In the genomic region with DNA sequence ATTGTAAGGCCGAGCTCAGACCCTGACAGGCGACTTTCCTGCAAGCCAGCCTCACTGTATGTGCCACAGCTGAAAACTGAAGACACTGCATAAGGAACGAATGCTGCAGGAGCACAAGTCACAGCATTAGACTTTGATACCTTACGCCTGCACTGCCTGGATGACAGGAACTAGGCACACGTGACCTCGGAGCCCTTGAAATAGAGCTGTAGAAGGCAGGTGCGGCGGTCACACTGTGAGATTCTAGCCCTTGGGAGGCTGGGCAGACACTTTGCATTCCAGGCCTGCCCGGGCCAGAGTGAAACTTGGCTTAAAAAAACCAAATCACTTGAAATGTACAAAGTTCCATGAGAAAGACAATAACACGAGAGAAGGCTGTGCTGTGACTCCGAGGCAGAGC, we compare ENCODE assay signal across 12 mouse cellular contexts. TPM values are rescaled to one million over a fixed set of nuclear protein-coding genes. Genes with fewer than 3 reads are reported as not detected.
DNase-seq lines count a peak whose midpoint lies in the region; ATAC-seq and TF ChIP-seq lines count a peak whose summit lies in the region.
"Had no signal": no experiment of that assay in that cellular context is flagged by ENCODE, and none has a peak within 500 bp of the region (broad histone marks: within the 10 kb centered on the region; RNA-seq: fewer than 3 reads in every experiment).

No protein-coding gene starts in this region.

- peaks cover 7% of the 10 kb centered on the region; the same call in 1 of the 2 replicates for H3K36me3 ChIP-seq in kidney, embryonic 16.5 days (ENCODE audit: insufficient read depth, low read length)
- H3K36me3 ChIP-seq in forebrain, embryonic 13.5 days (ENCODE audit: poor library complexity, severe bottlenecking) = peaks cover 13% of the 10 kb centered on the region

- no peak overlapping the region for H3K9ac ChIP-seq in kidney, embryonic 16.5 days (replicated peaks; ENCODE audit: low read length)
- H3K9ac ChIP-seq in forebrain, embryonic 13.5 days = no peak overlapping the region
- H3K9ac ChIP-seq: limb, embryonic 13.5 days had no signal

- H3K27me3 ChIP-seq in kidney, embryonic 16.5 days (ENCODE audit: insufficient read depth, low read length) = no peaks in the 10 kb centered on the region
- H3K27me3 ChIP-seq in forebrain, embryonic 13.5 days = no peaks in the 10 kb centered on the region
- H3K27me3 ChIP-seq: limb, embryonic 13.5 days had no signal

- DNase-seq in layer of hippocampus, adult 2 months (ENCODE audit: low spot score in 2 of 2) = no peak
- DNase-seq in layer of hippocampus, postnatal 10 days (ENCODE audit: low spot score in 2 of 2) = no peak
- peak; percentile 47 for DNase-seq in gastrocnemius, postnatal 10 days
- no peak for DNase-seq in retina, embryonic 14.5 days (ENCODE audit: low spot score)
- DNase-seq: adrenal gland, postnatal 14 days; embryo, embryonic 11 days had no signal

- no peaks in the 10 kb centered on the region for H3K9me3 ChIP-seq in kidney, embryonic 16.5 days (ENCODE audit: low read length)
- H3K9me3 ChIP-seq in forebrain, embryonic 13.5 days (replicated peaks) = no peaks in the 10 kb centered on the region
- H3K9me3 ChIP-seq: limb, embryonic 13.5 days had no signal

- H3K27ac ChIP-seq in layer of hippocampus, adult 2 months = peak overlapping the region; percentile 10; the same call in 1 of the 2 replicates
- H3K27ac ChIP-seq in kidney, embryonic 16.5 days (ENCODE audit: low read length) = no peak overlapping the region
- peak overlapping the region; percentile 37; the same call in 1 of the 2 replicates for H3K27ac ChIP-seq in olfactory bulb, adult 2 months (ENCODE audit: insufficient read depth, low read depth, low read length)
- H3K27ac ChIP-seq in forebrain, embryonic 13.5 days = no peak overlapping the region
- H3K27ac ChIP-seq: limb, embryonic 13.5 days had no signal

- 73% methylated on average over 11 of the region's 11 CpGs for whole genome bisulfite sequencing in kidney, embryonic 16.5 days
- WGBS in olfactory bulb, adult 2 months = 67% methylated on average over 11 of the region's 11 CpGs
- WGBS in forebrain, embryonic 13.5 days = 94% methylated on average over 11 of the region's 11 CpGs

- no peak overlapping the region for H3K4me2 ChIP-seq in kidney, embryonic 16.5 days (replicated peaks; ENCODE audit: low read depth, low read length)
- no peak overlapping the region for H3K4me2 ChIP-seq in forebrain, embryonic 13.5 days
- H3K4me2 ChIP-seq: limb, embryonic 13.5 days had no signal

- no peaks in the 10 kb centered on the region for H3K4me1 ChIP-seq in kidney, embryonic 16.5 days (ENCODE audit: insufficient read depth, low read length)
- H3K4me1 ChIP-seq in olfactory bulb, adult 2 months (ENCODE audit: control insufficient read depth, insufficient read depth, low read length) = peaks cover 7% of the 10 kb centered on the region
- no peaks in the 10 kb centered on the region for H3K4me1 ChIP-seq in forebrain, embryonic 13.5 days
- H3K4me1 ChIP-seq: limb, embryonic 13.5 days had no signal

- H3K4me3 ChIP-seq in layer of hippocampus, adult 2 months = no peak overlapping the region
- no peak overlapping the region for H3K4me3 ChIP-seq in kidney, embryonic 16.5 days (ENCODE audit: low read length)
- no peak overlapping the region for H3K4me3 ChIP-seq in olfactory bulb, adult 2 months (ENCODE audit: insufficient read depth, low read depth, low read length)
- no peak overlapping the region for H3K4me3 ChIP-seq in forebrain, embryonic 13.5 days
- H3K4me3 ChIP-seq: limb, embryonic 13.5 days had no signal

- TF ChIP-seq POLR2A in olfactory bulb, adult 2 months (IDR thresholded peaks at IDR 0.05; ENCODE audit: insufficient read depth, low read depth, low read length) = no peak

- no peak for TF ChIP-seq CTCF in layer of hippocampus, adult 2 months (conservative IDR thresholded peaks at IDR 0.05)
- no peak for TF ChIP-seq CTCF in olfactory bulb, adult 2 months (IDR thresholded peaks at IDR 0.05; ENCODE audit: insufficient read depth, low read depth, low read length)

- ATAC-seq in kidney, embryonic 16.5 days (ENCODE audit: low FRiP score, low TSS enrichment) = peak; percentile 81
- no peak for ATAC-seq in megakaryocyte-erythroid progenitor cell, adult 5-6 weeks (replicated peaks; ENCODE audit: low FRiP score, low TSS enrichment, poor library complexity, severe bottlenecking)
- no peak for ATAC-seq in forebrain, embryonic 13.5 days
- ATAC-seq: CD4-positive, CD25-positive, alpha-beta regulatory T cell, adult 4 months had no signal

RNA-seq across cellular contexts. Expression of gene Stxbp3, which starts 9.8 kb away (rescaled TPM):
- total RNA-seq in layer of hippocampus, adult 2 months (2021) = 10 to 100 TPM; 25.1 to 27.8 TPM
- 10 to 100 TPM; 17.9 to 22.6 TPM for total RNA-seq in layer of hippocampus, postnatal 10 days (2021)
- 10 to 100 TPM; 31.8 to 38.5 TPM for total RNA-seq in gastrocnemius, postnatal 10 days (2021)
- 32.6 and 38.8 TPM in 2 replicates for polyA plus RNA-seq in kidney, embryonic 16.5 days (2015; fragmentation: Nextera tagmentation; extraction: Ambion mirVana)
- not detected in 2 replicates for polyA plus RNA-seq in olfactory bulb, adult 2 months (2012; ENCODE audit: insufficient read depth, insufficient read length, low replicate concordance, missing spikeins)
- total RNA-seq in megakaryocyte-erythroid progenitor cell, adult 5-6 weeks (2014; fragmentation: Nextera tagmentation) = 46.7 and 47.5 TPM in 2 replicates
- 56.6 and 61.3 TPM in 2 replicates for total RNA-seq in megakaryocyte-erythroid progenitor cell, adult 5-6 weeks (2017)
- 16.0 and 17.1 TPM in 2 replicates for polyA plus RNA-seq in forebrain, embryonic 13.5 days (2015; fragmentation: Nextera tagmentation; extraction: Ambion mirVana)

RNA-seq across cellular contexts. Expression of gene Fndc7, which starts 59.3 kb away (rescaled TPM):
- under 1 TPM in 1 of 2 experiments, not detected in 1; 0.15 TPM for total RNA-seq in layer of hippocampus, adult 2 months (2021)
- under 1 TPM in 1 of 2 experiments, not detected in 1; 0.07 TPM for total RNA-seq in layer of hippocampus, postnatal 10 days (2021)
- total RNA-seq in gastrocnemius, postnatal 10 days (2021) = under 1 TPM; 0.07 to 0.34 TPM
- polyA plus RNA-seq in kidney, embryonic 16.5 days (2015; fragmentation: Nextera tagmentation; extraction: Ambion mirVana) = 0.06 TPM in 1 of 2 replicates, not detected in the other
- not detected in 2 replicates for polyA plus RNA-seq in olfactory bulb, adult 2 months (2012; ENCODE audit: insufficient read depth, insufficient read length, low replicate concordance, missing spikeins)
- total RNA-seq in megakaryocyte-erythroid progenitor cell, adult 5-6 weeks (2014; fragmentation: Nextera tagmentation) = not detected in 2 replicates
- total RNA-seq in megakaryocyte-erythroid progenitor cell, adult 5-6 weeks (2017) = not detected in 2 replicates
- not detected in 2 replicates for polyA plus RNA-seq in forebrain, embryonic 13.5 days (2015; fragmentation: Nextera tagmentation; extraction: Ambion mirVana)

Comparison
In these comparisons a context has a peak if more than half of its experiments do, and no peak if none do; other contexts are left out.
1. H3K27ac ChIP-seq: peak in layer of hippocampus, adult 2 months (single experiment) and olfactory bulb, adult 2 months (single experiment); none in kidney, embryonic 16.5 days (single experiment) and forebrain, embryonic 13.5 days (single experiment).